Mouse (Mus musculus): ENCODE results near the gene Rasl11b. TPM values are rescaled to one million over a fixed set of nuclear protein-coding genes. Genes with fewer than 3 reads are reported as not detected.

Gene Rasl11b
- 119 and 124 TPM in 2 replicates for polyA plus RNA-seq (2012; rRNA removed)

- peak within 1 kb of the TSS; percentile 87 for H3K27ac ChIP-seq (ENCODE audit: insufficient read depth, low read length)
- no peak for TF ChIP-seq CTCF (IDR thresholded peaks at IDR 0.05; ENCODE audit: extremely low read depth, insufficient read depth, low read length)
- peak; percentile 97 for TF ChIP-seq POLR2A (IDR thresholded peaks at IDR 0.05; ENCODE audit: extremely low read depth, insufficient read depth, low read length)
- peak within 1 kb of the TSS; percentile 99 for H3K4me3 ChIP-seq (ENCODE audit: insufficient read depth, low read length)
- H3K4me1 ChIP-seq (ENCODE audit: control insufficient read depth, insufficient read depth, low read length): peaks cover 8% of the 10 kb centered on the region; the same call in 1 of the 2 replicates
Measured at GRCm38 (mm10) chr5:74194841-74195613, at the start of gene Rasl11b. TSS of gene Rasl11b (plus strand) at chr5:74195286.

GRCm38 (mm10) chr5:74147631-74148030 lies 47.5 kb upstream of the Rasl11b start:
- no peak overlapping the region for H3K4me3 ChIP-seq (ENCODE audit: insufficient read depth, low read length)
- H3K4me1 ChIP-seq (ENCODE audit: control insufficient read depth, insufficient read depth, low read length): no peaks in the 10 kb centered on the region
- no peak overlapping the region for H3K27ac ChIP-seq (ENCODE audit: insufficient read depth, low read length)
- TF ChIP-seq POLR2A (IDR thresholded peaks at IDR 0.05; ENCODE audit: extremely low read depth, insufficient read depth, low read length): no peak
- no peak for TF ChIP-seq CTCF (IDR thresholded peaks at IDR 0.05; ENCODE audit: extremely low read depth, insufficient read depth, low read length)

- TF ChIP-seq CTCF (IDR thresholded peaks at IDR 0.05; ENCODE audit: extremely low read depth, insufficient read depth, low read length): no peak
- no peak for TF ChIP-seq POLR2A (IDR thresholded peaks at IDR 0.05; ENCODE audit: extremely low read depth, insufficient read depth, low read length)
- no peak overlapping the region for H3K4me3 ChIP-seq (ENCODE audit: insufficient read depth, low read length)
- no peaks in the 10 kb centered on the region for H3K4me1 ChIP-seq (ENCODE audit: control insufficient read depth, insufficient read depth, low read length)
- no peak overlapping the region for H3K27ac ChIP-seq (ENCODE audit: insufficient read depth, low read length)
Measured at GRCm38 (mm10) chr5:74149975-74150374, 45.1 kb upstream of the Rasl11b start.

- H3K4me3 ChIP-seq (ENCODE audit: insufficient read depth, low read length): no peak overlapping the region
- TF ChIP-seq CTCF (IDR thresholded peaks at IDR 0.05; ENCODE audit: extremely low read depth, insufficient read depth, low read length) (no peak), POLR2A (IDR thresholded peaks at IDR 0.05; ENCODE audit: extremely low read depth, insufficient read depth, low read length) (no peak)
- H3K27ac ChIP-seq (ENCODE audit: insufficient read depth, low read length): no peak overlapping the region
- no peaks in the 10 kb centered on the region for H3K4me1 ChIP-seq (ENCODE audit: control insufficient read depth, insufficient read depth, low read length)
Measured at GRCm38 (mm10) chr5:74151774-74152173, 43.3 kb upstream of the Rasl11b start.

GRCm38 (mm10) chr5:74155860-74156351 lies 39.2 kb upstream of the Rasl11b start:
- TF ChIP-seq CTCF (IDR thresholded peaks at IDR 0.05; ENCODE audit: extremely low read depth, insufficient read depth, low read length) (no peak), POLR2A (IDR thresholded peaks at IDR 0.05; ENCODE audit: extremely low read depth, insufficient read depth, low read length) (no peak)
- no peak overlapping the region for H3K4me3 ChIP-seq (ENCODE audit: insufficient read depth, low read length)
- no peak overlapping the region for H3K27ac ChIP-seq (ENCODE audit: insufficient read depth, low read length)
- no peaks in the 10 kb centered on the region for H3K4me1 ChIP-seq (ENCODE audit: control insufficient read depth, insufficient read depth, low read length)

GRCm38 (mm10) chr5:74158929-74159632 lies 36.0 kb upstream of the Rasl11b start:
- no peak for TF ChIP-seq CTCF (IDR thresholded peaks at IDR 0.05; ENCODE audit: extremely low read depth, insufficient read depth, low read length)
- no peak overlapping the region for H3K4me3 ChIP-seq (ENCODE audit: insufficient read depth, low read length)
- no peaks in the 10 kb centered on the region for H3K4me1 ChIP-seq (ENCODE audit: control insufficient read depth, insufficient read depth, low read length)
- no peak overlapping the region for H3K27ac ChIP-seq (ENCODE audit: insufficient read depth, low read length)

- no peak for TF ChIP-seq CTCF (IDR thresholded peaks at IDR 0.05; ENCODE audit: extremely low read depth, insufficient read depth, low read length)
- no peak for TF ChIP-seq POLR2A (IDR thresholded peaks at IDR 0.05; ENCODE audit: extremely low read depth, insufficient read depth, low read length)
- Histone ChIP-seq H3K4me3 (ENCODE audit: insufficient read depth, low read length) (no peak overlapping the region), H3K4me1 (ENCODE audit: control insufficient read depth, insufficient read depth, low read length) (no peaks in the 10 kb centered on the region), H3K27ac (ENCODE audit: insufficient read depth, low read length) (no peak overlapping the region)
Measured at GRCm38 (mm10) chr5:74159906-74160305, 35.2 kb upstream of the Rasl11b start.

GRCm38 (mm10) chr5:74160349-74160748 lies 34.7 kb upstream of the Rasl11b start:
- TF ChIP-seq CTCF (IDR thresholded peaks at IDR 0.05; ENCODE audit: extremely low read depth, insufficient read depth, low read length): no peak
- no peak for TF ChIP-seq POLR2A (IDR thresholded peaks at IDR 0.05; ENCODE audit: extremely low read depth, insufficient read depth, low read length)
- Histone ChIP-seq H3K4me1 (ENCODE audit: control insufficient read depth, insufficient read depth, low read length) (no peaks in the 10 kb centered on the region), H3K27ac (ENCODE audit: insufficient read depth, low read length) (no peak overlapping the region), H3K4me3 (ENCODE audit: insufficient read depth, low read length) (no peak overlapping the region)

GRCm38 (mm10) chr5:74161297-74161926 lies 33.7 kb upstream of the Rasl11b start:
- no peak overlapping the region for H3K4me3 ChIP-seq (ENCODE audit: insufficient read depth, low read length)

More at GRCm38 (mm10) chr5:74161297-74161926, 33.7 kb upstream of the Rasl11b start:
- TF ChIP-seq CTCF (IDR thresholded peaks at IDR 0.05; ENCODE audit: extremely low read depth, insufficient read depth, low read length) (no peak), POLR2A (IDR thresholded peaks at IDR 0.05; ENCODE audit: extremely low read depth, insufficient read depth, low read length) (no peak)
- no peaks in the 10 kb centered on the region for H3K4me1 ChIP-seq (ENCODE audit: control insufficient read depth, insufficient read depth, low read length)
- H3K27ac ChIP-seq (ENCODE audit: insufficient read depth, low read length): no peak overlapping the region

Measured in cortical plate, adult 2 months (tissue).